Mouse (Mus musculus) megakaryocyte, embryonic 14.5 days (primary cell): Measurements from ENCODE around the gene Tmem63c. TPM values are rescaled to one million over a fixed set of nuclear protein-coding genes. Genes with fewer than 3 reads are reported as not detected.

Experiments used
- H3K27me3 ChIP-seq: replicated peaks from 2 replicates; pipeline ENCODE3; 2012; ENCODE audit warnings: inconsistent platforms
- H3K36me3 ChIP-seq: replicated peaks from 2 replicates; pipeline ENCODE3; 2012; ENCODE audit warnings: low read length, inconsistent platforms, mixed read lengths
- H3K4me1 ChIP-seq: 2 replicates; pipeline ENCODE4 v1.6.1; 2012; ENCODE audit warnings: inconsistent platforms
- H3K4me3 ChIP-seq: replicated peaks from 2 replicates; pipeline ENCODE3; 2012; ENCODE audit warnings: moderate library complexity, mild to moderate bottlenecking, inconsistent platforms
- H3K9me3 ChIP-seq: 2 replicates; pipeline ENCODE4 v1.6.1; 2012; ENCODE audit warnings: inconsistent platforms
- FLI1 ChIP-seq: IDR thresholded peaks from 2 replicates; pipeline ENCODE4 v1.6.1; 2012; ENCODE audit warnings: low read length, inconsistent platforms, mixed read lengths
- GATA1 ChIP-seq: IDR thresholded peaks from 3 replicates; pipeline ENCODE4 v1.6.1; 2012; ENCODE audit warnings: mixed read lengths, low read length, inconsistent platforms, borderline replicate concordance
- polyA plus RNA-seq: library from polyadenylated mRNA; stranded (reverse); fragments of >175 nt; gene quantifications from 2 replicates; pipeline ENCODE4 v1.2.3, GENCODE M21; 2012; ENCODE audit warnings: low replicate concordance; ENCODE audit not compliant: insufficient read depth

Tmem63c gene
- polyA plus RNA-seq, 1 experiment = 0.08 TPM

GRCm38 (mm10) chr12:87042456-87042855, 21.3 kb downstream of the Tmem63c start:
- TF ChIP-seq GATA1 (no peak), FLI1 (no peak)
- no peaks in the 10 kb centered on the region for H3K9me3 ChIP-seq
- H3K27me3 ChIP-seq = peaks cover 30% of the 10 kb centered on the region
- H3K36me3 ChIP-seq = no peaks in the 10 kb centered on the region
- no peaks in the 10 kb centered on the region for H3K4me1 ChIP-seq
- H3K4me3 ChIP-seq = no peak overlapping the region

GRCm38 (mm10) chr12:87043221-87043620, 22.1 kb downstream of the Tmem63c start:
- H3K27me3 ChIP-seq = peaks cover 28% of the 10 kb centered on the region
- TF ChIP-seq FLI1 (no peak), GATA1 (no peak)
- H3K9me3 ChIP-seq = no peaks in the 10 kb centered on the region
- no peaks in the 10 kb centered on the region for H3K4me1 ChIP-seq
- H3K36me3 ChIP-seq = no peaks in the 10 kb centered on the region
- no peak overlapping the region for H3K4me3 ChIP-seq

- Histone ChIP-seq H3K4me3 (no peak overlapping the region), H3K9me3 (no peaks in the 10 kb centered on the region), H3K27me3 (peaks cover 35% of the 10 kb centered on the region), H3K36me3 (no peaks in the 10 kb centered on the region), H3K4me1 (no peaks in the 10 kb centered on the region)
- no peak for TF ChIP-seq GATA1
- no peak for TF ChIP-seq FLI1
Measured at GRCm38 (mm10) chr12:87044711-87045110, 23.6 kb downstream of the Tmem63c start.

GRCm38 (mm10) chr12:87047536-87047935, 26.4 kb downstream of the Tmem63c start:
- no peak overlapping the region for H3K4me3 ChIP-seq
- no peaks in the 10 kb centered on the region for H3K9me3 ChIP-seq
- peaks cover 36% of the 10 kb centered on the region for H3K27me3 ChIP-seq
- H3K36me3 ChIP-seq = no peaks in the 10 kb centered on the region
- TF ChIP-seq FLI1 = no peak
- TF ChIP-seq GATA1 = no peak
- no peaks in the 10 kb centered on the region for H3K4me1 ChIP-seq

GRCm38 (mm10) chr12:87052661-87053321, 31.7 kb downstream of the Tmem63c start:
- Histone ChIP-seq H3K9me3 (no peaks in the 10 kb centered on the region), H3K4me1 (0 out of 2 replicates have a peak, but pooled peaks cover 3% of the 10 kb centered on the region), H3K4me3 (no peak overlapping the region), H3K27me3 (peaks cover 56% of the 10 kb centered on the region), H3K36me3 (no peaks in the 10 kb centered on the region)
- TF ChIP-seq FLI1 = no peak
- no peak for TF ChIP-seq GATA1

- Histone ChIP-seq H3K4me3 (no peak overlapping the region), H3K4me1 (0 out of 2 replicates have a peak, but pooled peaks cover 3% of the 10 kb centered on the region), H3K36me3 (no peaks in the 10 kb centered on the region), H3K9me3 (no peaks in the 10 kb centered on the region), H3K27me3 (peaks cover 63% of the 10 kb centered on the region)
- TF ChIP-seq FLI1 (no peak), GATA1 (no peak)
Measured at GRCm38 (mm10) chr12:87054873-87055272, 33.7 kb downstream of the Tmem63c start.

- Histone ChIP-seq H3K4me3 (no peak overlapping the region), H3K36me3 (no peaks in the 10 kb centered on the region), H3K4me1 (0 out of 2 replicates have a peak, but pooled peaks cover 3% of the 10 kb centered on the region), H3K27me3 (peaks cover 77% of the 10 kb centered on the region), H3K9me3 (no peaks in the 10 kb centered on the region)
- TF ChIP-seq FLI1 = no peak
Measured at GRCm38 (mm10) chr12:87057066-87057465, 35.9 kb downstream of the Tmem63c start.

- TF ChIP-seq FLI1 = no peak
- no peak for TF ChIP-seq GATA1
- no peak overlapping the region for H3K4me3 ChIP-seq
- no peaks in the 10 kb centered on the region for H3K36me3 ChIP-seq
- no peaks in the 10 kb centered on the region for H3K9me3 ChIP-seq
- peaks cover 62% of the 10 kb centered on the region for H3K27me3 ChIP-seq
- H3K4me1 ChIP-seq = no peaks in the 10 kb centered on the region
Measured at GRCm38 (mm10) chr12:87065446-87065845, 44.3 kb downstream of the Tmem63c start.

GRCm38 (mm10) chr12:87066429-87066828, 45.3 kb downstream of the Tmem63c start:
- H3K36me3 ChIP-seq = no peaks in the 10 kb centered on the region
- H3K9me3 ChIP-seq = no peaks in the 10 kb centered on the region
- peaks cover 58% of the 10 kb centered on the region for H3K27me3 ChIP-seq
- no peaks in the 10 kb centered on the region for H3K4me1 ChIP-seq
- TF ChIP-seq FLI1 = no peak
- no peak for TF ChIP-seq GATA1
- no peak overlapping the region for H3K4me3 ChIP-seq

- no peaks in the 10 kb centered on the region for H3K4me1 ChIP-seq
- no peaks in the 10 kb centered on the region for H3K36me3 ChIP-seq
- TF ChIP-seq FLI1 (no peak), GATA1 (no peak)
- H3K27me3 ChIP-seq = peaks cover 49% of the 10 kb centered on the region
- H3K9me3 ChIP-seq = no peaks in the 10 kb centered on the region
- H3K4me3 ChIP-seq = no peak overlapping the region
Measured at GRCm38 (mm10) chr12:87070520-87070919, 49.4 kb downstream of the Tmem63c start.

- TF ChIP-seq GATA1 = no peak
- TF ChIP-seq FLI1 = no peak
- Histone ChIP-seq H3K36me3 (no peaks in the 10 kb centered on the region), H3K9me3 (no peaks in the 10 kb centered on the region), H3K27me3 (peaks cover 33% of the 10 kb centered on the region), H3K4me1 (no peaks in the 10 kb centered on the region), H3K4me3 (no peak overlapping the region)
Measured at GRCm38 (mm10) chr12:87076610-87077009, 55.5 kb downstream of the Tmem63c start.
